Mouse (Mus musculus): ENCODE measurements around the gene Smarcal1.

DNA sequence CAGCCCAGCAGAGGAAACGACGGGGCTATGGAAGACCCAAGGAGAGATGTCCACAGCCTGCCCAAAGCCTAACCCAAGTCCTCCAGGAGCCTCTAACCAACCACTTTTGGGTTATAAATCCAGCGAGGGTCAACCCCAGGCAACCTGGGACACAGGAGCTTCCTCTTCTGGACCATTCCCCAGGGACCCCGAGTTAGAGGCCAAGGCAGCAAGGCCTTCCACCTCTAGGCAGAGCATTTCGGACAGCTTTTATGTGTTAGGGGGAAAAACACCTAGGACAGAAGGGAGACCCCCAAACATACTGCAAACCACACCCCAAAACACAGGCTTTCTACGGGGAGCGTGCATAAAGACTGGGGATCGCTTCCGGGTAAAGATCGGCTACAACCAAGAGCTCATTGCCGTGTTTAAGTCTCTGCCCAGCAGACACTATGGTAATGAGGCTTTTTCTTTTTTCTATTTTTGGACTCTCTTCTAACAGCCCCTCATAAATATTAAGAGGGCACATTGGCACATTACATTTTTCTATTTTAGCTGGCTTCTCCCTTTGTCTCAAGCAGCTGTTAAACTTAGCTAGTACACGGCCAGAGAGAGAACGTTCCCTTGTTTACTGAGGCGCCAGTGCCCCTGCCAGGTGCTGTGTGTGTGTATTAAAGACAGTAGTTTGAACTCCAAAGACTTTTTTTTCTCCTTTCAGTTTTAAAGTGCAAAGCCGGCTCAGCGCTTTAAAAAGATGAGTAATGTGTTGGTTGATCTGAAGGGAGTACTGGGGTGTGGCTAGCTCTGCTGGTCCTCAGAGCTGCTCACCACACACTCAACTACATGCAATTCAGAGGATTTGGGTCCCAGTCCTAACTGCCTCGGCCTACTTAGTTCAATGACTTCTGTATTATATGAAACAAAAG lies 3.2 kb downstream of the Smarcal1 start:
- TF ChIP-seq CTCF (IDR thresholded peaks at IDR 0.05; ENCODE audit: low read depth) (no peak), EP300 (IDR thresholded peaks at IDR 0.05; ENCODE audit: low read depth) (no peak)
